Mouse (Mus musculus) kidney, adult 9 months (tissue): Measurements from ENCODE around the gene Ttpal.

ENCODE experiments used
- DNase-seq: peaks from one replicate; pipeline ENCODE4 v3.0.0; 2022

Ttpal gene

GRCm38 (mm10) chr2:163662698-163663221, 60.6 kb downstream of the Ttpal start:
- no peak for DNase-seq

- no peak for DNase-seq
Observed at GRCm38 (mm10) chr2:163663930-163664329, 61.8 kb downstream of the Ttpal start.

GRCm38 (mm10) chr2:163667045-163667444, 64.9 kb downstream of the Ttpal start:
- no peak for DNase-seq
